Mouse (Mus musculus): ENCODE data around the gene Cenpa. TPM values are rescaled to one million over a fixed set of nuclear protein-coding genes. Genes with fewer than 3 reads are reported as not detected.
"Not testable (repeated sequence)": the region's sequence is repeated elsewhere in the genome, so short reads cannot be mapped to it uniquely, and the experiment has no call there.

Cenpa gene
- polyA plus RNA-seq, 1 experiment = 6.3 TPM

GRCm38 (mm10) chr5:30686781-30687180 lies 20.2 kb downstream of the Cenpa start:
- H3K36me3 ChIP-seq (ENCODE audit: control insufficient read depth, insufficient read depth, low read length) = no peaks in the 10 kb centered on the region
- no peaks in the 10 kb centered on the region for H3K4me1 ChIP-seq (ENCODE audit: control insufficient read depth, insufficient read depth, low read length)
- no peak overlapping the region for H3K4me3 ChIP-seq (ENCODE audit: insufficient read depth, low read depth, low read length)
- no peak overlapping the region for H3K27ac ChIP-seq (ENCODE audit: insufficient read depth, low read depth, low read length)
- peak; percentile 21 for DNase-seq
- H3K27me3 ChIP-seq (replicated peaks; ENCODE audit: control insufficient read depth, insufficient read depth, low read length) = no peaks in the 10 kb centered on the region
- TF ChIP-seq POLR2A (IDR thresholded peaks at IDR 0.05; ENCODE audit: low read depth, low read length) (no peak), CTCF (conservative IDR thresholded peaks at IDR 0.05; ENCODE audit: insufficient read depth, insufficient read length, low read depth, low read length) (peak; percentile 62)
- 72% methylated on average over 3 of the region's 3 CpGs for WGBS

GRCm38 (mm10) chr5:30700361-30701000 lies 33.9 kb downstream of the Cenpa start:
- TF ChIP-seq CTCF (conservative IDR thresholded peaks at IDR 0.05; ENCODE audit: insufficient read depth, insufficient read length, low read depth, low read length) (no peak), POLR2A (IDR thresholded peaks at IDR 0.05; ENCODE audit: low read depth, low read length) (no peak)

GRCm38 (mm10) chr5:30701373-30701772 lies 34.8 kb downstream of the Cenpa start:
- H3K36me3 ChIP-seq (ENCODE audit: control insufficient read depth, insufficient read depth, low read length); DNase-seq; H3K27ac ChIP-seq (ENCODE audit: insufficient read depth, low read depth, low read length); H3K27me3 ChIP-seq (replicated peaks; ENCODE audit: control insufficient read depth, insufficient read depth, low read length); H3K4me3 ChIP-seq (ENCODE audit: insufficient read depth, low read depth, low read length); H3K4me1 ChIP-seq (ENCODE audit: control insufficient read depth, insufficient read depth, low read length): not testable (repeated sequence)
- 68% methylated on average over 4 of the region's 4 CpGs for WGBS

More at GRCm38 (mm10) chr5:30700361-30701000, 33.9 kb downstream of the Cenpa start:
- H3K27me3 ChIP-seq (replicated peaks; ENCODE audit: control insufficient read depth, insufficient read depth, low read length) = no peaks in the 10 kb centered on the region; the same call in 1 of the 2 replicates
- H3K27ac ChIP-seq (ENCODE audit: insufficient read depth, low read depth, low read length) = no peak overlapping the region
- H3K36me3 ChIP-seq (ENCODE audit: control insufficient read depth, insufficient read depth, low read length) = no peaks in the 10 kb centered on the region
- 82% methylated on average over 8 of the region's 8 CpGs for WGBS
- no peaks in the 10 kb centered on the region for H3K4me1 ChIP-seq (ENCODE audit: control insufficient read depth, insufficient read depth, low read length)
- no peak overlapping the region for H3K4me3 ChIP-seq (ENCODE audit: insufficient read depth, low read depth, low read length)
- DNase-seq = no peak

- Histone ChIP-seq H3K4me3 (ENCODE audit: insufficient read depth, low read depth, low read length) (no peak overlapping the region), H3K4me1 (ENCODE audit: control insufficient read depth, insufficient read depth, low read length) (no peaks in the 10 kb centered on the region), H3K36me3 (ENCODE audit: control insufficient read depth, insufficient read depth, low read length) (no peaks in the 10 kb centered on the region), H3K27ac (ENCODE audit: insufficient read depth, low read depth, low read length) (no peak overlapping the region), H3K27me3 (replicated peaks; ENCODE audit: control insufficient read depth, insufficient read depth, low read length) (no peaks in the 10 kb centered on the region; the same call in 1 of the 2 replicates)
- TF ChIP-seq CTCF (conservative IDR thresholded peaks at IDR 0.05; ENCODE audit: insufficient read depth, insufficient read length, low read depth, low read length) (no peak), POLR2A (IDR thresholded peaks at IDR 0.05; ENCODE audit: low read depth, low read length) (no peak)
- no peak for DNase-seq
- 83% methylated on average over 3 of the region's 3 CpGs for WGBS
Observed at GRCm38 (mm10) chr5:30701866-30702265, 35.3 kb downstream of the Cenpa start.

GRCm38 (mm10) chr5:30709744-30710383 lies 43.3 kb downstream of the Cenpa start:
- H3K4me1 ChIP-seq (ENCODE audit: control insufficient read depth, insufficient read depth, low read length) = peaks cover 6% of the 10 kb centered on the region; the same call in 1 of the 2 replicates
- peak; percentile 81 for DNase-seq
- TF ChIP-seq CTCF (conservative IDR thresholded peaks at IDR 0.05; ENCODE audit: insufficient read depth, insufficient read length, low read depth, low read length) = peak; percentile 80
- TF ChIP-seq POLR2A (IDR thresholded peaks at IDR 0.05; ENCODE audit: low read depth, low read length) = no peak
- H3K36me3 ChIP-seq (ENCODE audit: control insufficient read depth, insufficient read depth, low read length) = no peaks in the 10 kb centered on the region
- no peak overlapping the region for H3K27ac ChIP-seq (ENCODE audit: insufficient read depth, low read depth, low read length)
- peaks cover 2% of the 10 kb centered on the region; the same call in 1 of the 2 replicates for H3K27me3 ChIP-seq (replicated peaks; ENCODE audit: control insufficient read depth, insufficient read depth, low read length)
- WGBS = 7% methylated on average over 13 of the region's 13 CpGs
- H3K4me3 ChIP-seq (ENCODE audit: insufficient read depth, low read depth, low read length) = no peak overlapping the region

- peak; percentile 4 for DNase-seq
- no peak overlapping the region for H3K4me3 ChIP-seq (ENCODE audit: insufficient read depth, low read depth, low read length)
- TF ChIP-seq POLR2A (IDR thresholded peaks at IDR 0.05; ENCODE audit: low read depth, low read length) (no peak), CTCF (conservative IDR thresholded peaks at IDR 0.05; ENCODE audit: insufficient read depth, insufficient read length, low read depth, low read length) (no peak)
- no peaks in the 10 kb centered on the region for H3K36me3 ChIP-seq (ENCODE audit: control insufficient read depth, insufficient read depth, low read length)
- 23% methylated on average over 8 of the region's 8 CpGs for WGBS
- H3K27ac ChIP-seq (ENCODE audit: insufficient read depth, low read depth, low read length) = no peak overlapping the region
- H3K27me3 ChIP-seq (replicated peaks; ENCODE audit: control insufficient read depth, insufficient read depth, low read length) = peaks cover 2% of the 10 kb centered on the region; the same call in 1 of the 2 replicates
- H3K4me1 ChIP-seq (ENCODE audit: control insufficient read depth, insufficient read depth, low read length) = peaks cover 6% of the 10 kb centered on the region; the same call in 1 of the 2 replicates
Observed at GRCm38 (mm10) chr5:30710486-30710885, 43.9 kb downstream of the Cenpa start.

Measured in kidney, adult 2 months (tissue).